Mouse (Mus musculus) neural tube, embryonic 15.5 days (tissue): ENCODE measurements around the gene Spag7. TPM values are rescaled to one million over a fixed set of nuclear protein-coding genes. Genes with fewer than 3 reads are reported as not detected.

ENCODE experiments used
- ATAC-seq: fragments of 200-750 bp; cut with Nextera tagmentation; 2 replicates; pipeline ENCODE4 v1.8.0; 2017; ENCODE audit warnings: mild to moderate bottlenecking, moderate TSS enrichment, moderate library complexity; ENCODE audit not compliant: low FRiP score
- H3K27ac ChIP-seq: fragments of 300-500 bp; sonication (generic); replicated peaks from 2 replicates; pipeline ENCODE4 v1.5.1; 2015; ENCODE audit warnings: mild to moderate bottlenecking, inconsistent platforms
- H3K27me3 ChIP-seq: fragments of 300-500 bp; sonication (generic); replicated peaks from 2 replicates; pipeline ENCODE4 v1.6.1; 2015; ENCODE audit warnings: inconsistent platforms
- H3K36me3 ChIP-seq: fragments of 300-500 bp; sonication (generic); 2 replicates; pipeline ENCODE4 v1.6.1; 2015; ENCODE audit warnings: inconsistent platforms
- H3K4me1 ChIP-seq: fragments of 300-500 bp; sonication (generic); 2 replicates; pipeline ENCODE4 v1.6.1; 2015; ENCODE audit warnings: inconsistent platforms
- H3K4me2 ChIP-seq: fragments of 300-500 bp; sonication (generic); 2 replicates; pipeline ENCODE4 v1.6.1; 2015; ENCODE audit warnings: inconsistent platforms, mild to moderate bottlenecking, moderate library complexity
- H3K4me3 ChIP-seq: fragments of 300-500 bp; sonication (generic); replicated peaks from 2 replicates; pipeline ENCODE4 v1.5.1; 2015; ENCODE audit warnings: mild to moderate bottlenecking, inconsistent platforms
- H3K9ac ChIP-seq: fragments of 300-500 bp; sonication (generic); replicated peaks from 2 replicates; pipeline ENCODE4 v1.6.1; 2015; ENCODE audit warnings: mild to moderate bottlenecking, inconsistent platforms
- H3K9me3 ChIP-seq: fragments of 300-500 bp; sonication (generic); replicated peaks from 2 replicates; pipeline ENCODE4 v1.6.1; 2016; ENCODE audit warnings: inconsistent platforms
- WGBS: fragments of 180-500 bp; shearing (Covaris S2); methylation state at CpG from one replicate; pipeline ENCODE4 v1.1.7; 2015; ENCODE audit warnings: mixed read lengths; 5-methylcytosine and 5-hydroxymethylcytosine counted together
- polyA plus RNA-seq: library from polyadenylated mRNA; unstranded; fragments of >200 nt; fragmentation: Nextera tagmentation; extraction: Ambion mirVana; gene quantifications from 2 replicates; pipeline ENCODE4 v1.2.1, GENCODE M21; 2015

The Spag7 gene
- polyA plus RNA-seq, 1 experiment from 2014 or later = 159 TPM

DNA sequence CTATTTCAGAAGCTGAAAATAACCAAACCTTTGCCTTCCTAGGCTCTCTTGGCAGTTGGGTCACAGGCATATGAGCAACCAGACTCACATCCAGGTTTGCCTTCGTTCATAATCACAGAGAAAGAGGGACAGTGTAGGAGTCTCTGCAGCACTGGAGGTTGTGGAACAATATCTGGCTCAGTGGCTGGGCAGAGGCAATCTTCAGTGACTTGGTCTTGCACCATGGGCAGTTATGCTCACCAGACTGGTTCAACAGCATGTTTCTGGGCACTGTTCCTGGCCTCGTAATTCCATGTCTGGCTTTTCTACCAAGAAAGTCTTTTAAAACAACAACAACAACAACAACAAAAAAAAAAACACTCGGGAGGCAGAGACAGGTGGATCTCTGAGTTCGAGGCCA is 33.6 kb downstream of the Spag7 start:
- no peak overlapping the region for H3K4me2 ChIP-seq
- no peak overlapping the region for H3K4me3 ChIP-seq
- H3K4me1 ChIP-seq = no peaks in the 10 kb centered on the region
- no peak overlapping the region for H3K27ac ChIP-seq
- H3K27me3 ChIP-seq = no peaks in the 10 kb centered on the region
- WGBS = 84% methylated on average over 4 of the region's 4 CpGs
- H3K36me3 ChIP-seq = no peaks in the 10 kb centered on the region
- no peak overlapping the region for H3K9ac ChIP-seq
- no peaks in the 10 kb centered on the region for H3K9me3 ChIP-seq
- ATAC-seq = no peak

DNA sequence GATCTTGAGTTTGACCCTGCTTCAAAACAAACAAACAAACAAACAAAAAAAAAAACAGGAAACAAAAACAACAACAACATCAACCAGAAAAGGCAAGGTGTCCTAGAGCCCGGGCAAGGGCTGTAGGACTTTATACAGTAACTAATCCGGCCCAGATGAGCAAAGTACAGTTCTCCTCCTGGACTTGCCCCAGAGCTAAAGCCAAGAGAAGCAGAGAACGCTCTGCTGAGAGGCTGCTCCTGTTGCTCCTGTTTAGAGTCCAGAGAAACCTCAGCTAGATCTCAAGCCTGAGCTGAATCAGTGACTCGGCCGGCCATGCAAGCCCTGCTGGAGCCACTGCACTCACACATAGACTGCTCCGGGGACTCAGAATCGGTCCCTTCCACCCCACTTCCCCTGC is 39.1 kb downstream of the Spag7 start:
- Histone ChIP-seq H3K4me3 (no peak overlapping the region), H3K4me2 (no peak overlapping the region), H3K9ac (no peak overlapping the region), H3K27ac (no peak overlapping the region), H3K36me3 (no peaks in the 10 kb centered on the region), H3K9me3 (no peaks in the 10 kb centered on the region), H3K4me1 (no peaks in the 10 kb centered on the region), H3K27me3 (no peaks in the 10 kb centered on the region)
- no peak for ATAC-seq
- 79% methylated on average over 7 of the region's 7 CpGs for WGBS

DNA sequence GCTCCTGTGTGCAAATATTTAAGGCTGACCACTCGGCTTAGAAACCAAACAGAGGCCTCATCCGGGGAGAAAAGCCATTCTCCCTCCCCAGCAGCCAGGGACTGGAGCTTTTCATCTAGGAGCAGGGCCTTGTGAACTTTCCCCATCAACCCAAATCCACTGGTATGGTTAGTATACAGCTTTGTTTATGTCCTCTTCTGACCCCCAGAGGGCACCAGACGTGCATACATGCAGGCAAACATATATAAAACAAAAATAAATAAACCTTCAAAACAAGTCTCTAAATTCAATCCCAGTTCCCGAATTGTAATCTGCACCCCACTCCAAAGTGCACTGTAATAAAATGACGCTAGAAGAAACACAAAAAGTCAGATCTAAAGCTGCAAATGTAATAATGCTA is 39.7 kb downstream of the Spag7 start:
- no peak for ATAC-seq
- Histone ChIP-seq H3K4me3 (no peak overlapping the region), H3K27ac (no peak overlapping the region), H3K9me3 (no peaks in the 10 kb centered on the region), H3K4me1 (no peaks in the 10 kb centered on the region), H3K27me3 (no peaks in the 10 kb centered on the region), H3K36me3 (no peaks in the 10 kb centered on the region), H3K9ac (no peak overlapping the region), H3K4me2 (no peak overlapping the region)
- 62% methylated on average over 5 of the region's 5 CpGs for WGBS

DNA sequence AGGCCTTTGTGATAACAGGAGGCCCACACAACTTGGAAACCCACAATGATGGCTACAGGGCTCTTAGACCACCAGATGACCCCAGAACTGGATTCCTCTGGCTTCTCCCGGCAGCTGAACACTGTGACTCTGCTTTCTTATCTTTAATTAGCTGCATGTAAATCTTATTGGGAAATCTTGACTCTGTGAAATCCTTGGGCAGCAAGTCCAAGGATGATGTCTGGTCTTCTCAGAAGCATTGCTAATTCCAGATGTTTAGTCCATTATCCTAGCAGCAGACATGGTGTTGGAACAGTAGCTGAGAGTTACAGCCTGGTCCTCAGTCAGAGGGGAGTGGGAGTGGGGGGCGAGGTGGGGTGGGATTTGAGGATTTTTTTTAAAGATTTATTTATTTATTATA is 40.8 kb downstream of the Spag7 start:
- Histone ChIP-seq H3K36me3 (no peaks in the 10 kb centered on the region), H3K4me3 (no peak overlapping the region), H3K9ac (no peak overlapping the region), H3K4me2 (no peak overlapping the region), H3K9me3 (no peaks in the 10 kb centered on the region), H3K27ac (no peak overlapping the region), H3K27me3 (no peaks in the 10 kb centered on the region), H3K4me1 (no peaks in the 10 kb centered on the region)
- no peak for ATAC-seq
- 63% methylated on average over 2 of the region's 2 CpGs for WGBS

DNA sequence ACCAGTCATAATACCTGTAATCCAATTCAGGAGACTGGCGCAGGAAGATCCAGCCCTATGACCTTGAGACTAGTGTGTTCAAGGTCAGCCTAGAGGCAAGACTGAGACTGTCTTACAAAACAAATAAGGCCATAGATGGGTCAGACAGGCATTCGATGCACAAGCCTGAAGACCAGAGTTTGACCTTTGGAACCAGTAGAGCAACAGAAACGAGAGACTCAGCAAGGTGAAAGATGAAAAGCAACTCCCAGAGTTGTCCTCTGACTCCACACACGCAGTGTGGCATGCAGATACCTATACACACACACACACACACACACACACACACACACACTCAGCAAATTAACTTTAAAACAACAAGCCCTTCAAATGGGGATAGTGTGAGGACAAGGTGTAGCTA is 42.3 kb downstream of the Spag7 start:
- ATAC-seq = no peak
- WGBS = 83% methylated on average over 4 of the region's 4 CpGs
- Histone ChIP-seq H3K4me1 (no peaks in the 10 kb centered on the region), H3K36me3 (no peaks in the 10 kb centered on the region), H3K9ac (no peak overlapping the region), H3K9me3 (no peaks in the 10 kb centered on the region), H3K27me3 (no peaks in the 10 kb centered on the region), H3K4me2 (no peak overlapping the region), H3K4me3 (no peak overlapping the region), H3K27ac (no peak overlapping the region)

DNA sequence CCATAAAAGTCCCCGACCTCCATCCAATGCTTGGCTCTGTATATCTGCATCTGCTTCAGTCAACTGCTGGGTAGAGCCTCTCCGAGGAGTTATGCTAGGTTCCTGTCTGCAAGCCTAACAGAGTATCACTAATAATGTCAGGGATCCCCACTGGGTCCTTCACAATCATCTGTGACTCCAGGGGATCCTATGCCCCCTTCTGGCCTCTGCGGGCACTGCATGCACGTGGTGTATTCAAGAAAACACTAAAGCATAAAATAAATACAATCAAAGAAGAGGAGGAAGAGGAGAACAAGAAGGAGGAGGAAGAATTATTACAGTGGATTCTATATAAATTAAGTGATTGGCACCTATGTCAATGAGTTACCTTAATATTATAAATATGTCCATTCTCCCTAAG is 43.7 kb downstream of the Spag7 start:
- Histone ChIP-seq H3K36me3 (no peaks in the 10 kb centered on the region), H3K4me3 (no peak overlapping the region), H3K4me1 (no peaks in the 10 kb centered on the region), H3K9me3 (no peaks in the 10 kb centered on the region), H3K27me3 (no peaks in the 10 kb centered on the region), H3K9ac (no peak overlapping the region), H3K27ac (no peak overlapping the region), H3K4me2 (no peak overlapping the region)
- ATAC-seq = no peak
- 48% methylated on average over 4 of the region's 4 CpGs for WGBS

DNA sequence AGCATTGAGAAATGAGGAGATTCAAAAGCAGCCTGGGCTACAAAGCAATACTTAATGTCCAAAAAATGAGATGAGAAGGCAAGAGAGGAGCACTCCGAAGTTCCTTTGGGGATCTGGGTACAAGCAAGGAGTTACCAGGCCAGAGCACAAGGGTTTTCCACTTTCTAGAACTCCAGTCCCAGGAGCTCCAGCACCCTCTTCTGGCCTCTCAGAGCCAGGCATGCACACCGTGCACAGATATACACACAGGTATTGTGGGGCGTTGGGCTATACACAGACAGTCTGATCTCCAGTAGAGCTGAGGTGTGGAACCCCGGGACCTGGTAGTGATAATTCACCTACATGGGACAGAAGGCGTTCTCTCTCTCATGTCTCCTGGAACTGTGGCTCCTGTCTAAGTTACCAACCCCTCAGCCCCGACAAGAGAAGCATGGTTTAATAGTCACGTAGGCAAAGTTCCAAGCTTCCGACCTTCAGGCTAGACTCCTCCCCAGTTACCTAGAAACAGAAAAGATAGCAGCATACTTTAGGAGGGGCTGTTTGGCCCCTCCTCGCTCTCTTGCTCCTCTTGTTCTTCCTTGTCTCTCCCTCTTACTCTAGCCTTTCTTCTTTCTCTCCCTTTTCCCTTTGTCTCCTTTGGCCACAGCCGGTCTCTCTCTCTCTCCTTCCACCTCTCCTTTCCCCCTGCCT is 46.0 kb downstream of the Spag7 start:
- no peaks in the 10 kb centered on the region for H3K27me3 ChIP-seq
- no peak for ATAC-seq
- no peak overlapping the region for H3K27ac ChIP-seq
- H3K4me2 ChIP-seq = no peak overlapping the region
- 83% methylated on average over 10 of the region's 10 CpGs for WGBS
- no peaks in the 10 kb centered on the region for H3K4me1 ChIP-seq
- H3K9me3 ChIP-seq = no peaks in the 10 kb centered on the region
- H3K9ac ChIP-seq = no peak overlapping the region
- no peak overlapping the region for H3K4me3 ChIP-seq
- no peaks in the 10 kb centered on the region for H3K36me3 ChIP-seq

DNA sequence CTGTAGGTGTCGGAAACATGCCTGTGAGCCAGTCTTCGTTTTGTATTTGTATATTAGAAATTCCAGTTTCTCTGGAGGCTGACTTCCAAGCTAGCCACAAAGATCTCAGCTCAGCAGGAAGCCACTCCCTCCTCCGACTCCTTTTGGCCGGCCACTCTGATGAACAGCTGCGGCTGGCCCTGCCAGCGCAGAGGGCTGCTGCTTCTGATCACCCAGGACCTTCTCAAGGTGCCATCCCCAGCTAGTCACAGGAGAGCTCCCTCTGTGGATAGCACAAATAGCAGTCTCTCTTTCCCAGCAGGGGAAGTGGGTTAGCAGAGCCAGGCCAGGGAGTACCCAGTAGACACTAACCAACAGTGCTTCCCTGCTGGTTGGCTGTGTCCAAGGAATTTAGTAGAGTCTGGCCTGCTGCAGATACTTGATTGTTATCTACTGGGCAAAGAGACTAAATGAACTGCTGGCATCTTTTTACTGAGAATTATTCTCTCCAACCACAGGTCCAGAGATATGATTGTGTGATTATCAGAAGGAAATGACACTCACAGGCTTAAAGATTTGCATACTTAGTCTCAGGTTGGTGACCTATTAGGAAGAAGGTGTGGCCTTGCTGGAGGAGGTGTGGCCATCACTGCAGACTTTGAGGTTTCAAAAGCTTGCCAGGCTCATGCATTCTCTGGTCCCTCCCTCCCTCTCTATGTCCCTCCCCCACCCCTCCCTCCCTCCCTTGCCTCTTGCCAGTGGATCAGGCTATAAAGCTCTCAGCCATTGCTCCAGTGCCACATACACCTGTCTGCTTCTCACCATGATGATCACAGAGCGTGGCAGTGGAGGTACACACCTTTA is 47.0 kb downstream of the Spag7 start:
- no peak for ATAC-seq
- H3K27ac ChIP-seq = no peak overlapping the region
- no peaks in the 10 kb centered on the region for H3K9me3 ChIP-seq
- 45% methylated on average over 7 of the region's 7 CpGs for WGBS
- no peak overlapping the region for H3K4me2 ChIP-seq
- no peaks in the 10 kb centered on the region for H3K27me3 ChIP-seq
- H3K4me1 ChIP-seq = no peaks in the 10 kb centered on the region
- no peaks in the 10 kb centered on the region for H3K36me3 ChIP-seq
- no peak overlapping the region for H3K4me3 ChIP-seq
- H3K9ac ChIP-seq = no peak overlapping the region

DNA sequence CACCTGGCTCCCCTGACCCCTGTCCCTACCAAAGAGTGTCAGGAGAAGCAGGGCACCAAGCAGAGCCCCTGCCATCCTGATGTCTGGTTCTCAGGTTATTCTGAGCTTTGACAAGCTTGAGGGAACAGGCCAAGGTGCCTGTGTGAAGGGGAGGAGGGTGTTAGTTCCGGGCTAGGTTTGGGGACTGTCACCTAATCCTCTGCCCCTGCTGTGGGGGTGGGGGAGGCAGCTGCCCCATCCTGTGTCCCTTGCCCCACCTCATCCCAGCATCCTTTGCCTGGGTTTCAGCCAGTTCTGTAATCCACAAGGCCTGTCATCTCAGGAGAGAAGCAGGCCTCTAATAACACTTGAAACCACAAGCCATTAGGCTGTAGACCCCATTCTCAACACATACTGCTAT is 50.1 kb downstream of the Spag7 start, which contains the start of gene Chrne:
TSS of gene Chrne (minus strand) at position 116 of the 400 bp plus-strand sequence.
- Histone ChIP-seq H3K36me3 (no peaks in the 10 kb centered on the region), H3K27ac (no peak within 1 kb of the TSS), H3K9me3 (no peaks in the 10 kb centered on the region), H3K4me1 (peaks cover 9% of the 10 kb centered on the region), H3K4me3 (no peak within 1 kb of the TSS), H3K27me3 (0 out of 2 replicates have a peak, but pooled peaks cover 5% of the 10 kb centered on the region), H3K4me2 (no peak within 1 kb of the TSS), H3K9ac (no peak within 1 kb of the TSS)
- no peak for ATAC-seq
- WGBS = 31% methylated on average over 1 of the region's 1 CpGs

DNA sequence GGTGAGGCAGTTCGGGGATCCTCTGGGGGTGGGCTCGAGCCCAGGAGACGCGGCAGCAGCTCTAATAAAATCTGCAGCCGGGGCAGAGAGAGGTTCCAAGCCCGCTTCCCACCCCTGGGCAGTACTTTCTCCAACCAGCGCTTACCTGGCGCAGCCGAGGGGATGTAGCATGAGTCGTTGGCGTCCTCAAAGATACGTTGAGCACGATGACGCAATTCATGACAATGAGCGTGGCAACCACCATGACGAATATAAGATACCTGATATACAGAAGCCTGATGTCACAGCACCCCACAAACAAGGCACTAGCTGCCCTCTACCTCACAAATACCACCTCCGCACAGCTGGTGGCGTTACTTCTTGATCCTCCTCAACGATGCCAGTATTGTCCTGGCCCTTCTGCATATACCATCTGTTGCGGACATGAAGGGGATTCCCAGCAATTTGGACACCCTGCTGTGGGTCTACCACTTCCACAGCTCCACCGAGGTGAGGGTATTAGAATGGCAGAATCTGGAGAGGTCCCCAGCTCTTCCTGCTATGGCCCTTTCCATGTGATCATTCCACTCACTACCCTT is 53.6 kb downstream of the Spag7 start, which contains the start of gene 4930544D05Rik:
TSS of gene 4930544D05Rik (plus strand) at position 333 of the 578 bp plus-strand sequence.
- 15% methylated on average over 21 of the region's 21 CpGs for WGBS

DNA sequence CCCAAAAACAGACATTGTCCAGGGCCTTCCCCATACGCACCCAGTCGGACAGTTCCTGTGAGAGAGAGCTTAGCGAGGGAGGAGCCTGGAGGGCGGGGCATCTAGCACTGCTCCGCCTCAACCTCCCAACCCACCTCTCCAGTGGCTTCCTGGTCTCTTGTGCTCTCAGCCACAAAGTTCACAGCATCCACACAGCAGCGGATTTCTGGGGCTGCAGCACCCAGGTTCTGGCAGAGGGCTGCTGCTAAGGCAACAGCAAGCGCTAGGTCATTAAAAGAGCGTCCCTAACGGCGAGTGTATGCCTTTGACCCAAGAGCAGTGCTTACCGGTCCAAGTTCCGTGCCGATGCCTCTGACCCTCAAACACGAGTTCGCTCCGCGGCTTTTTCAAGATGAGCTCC is 54.1 kb downstream of the Spag7 start:
- peak overlapping the region; percentile 28 for H3K4me3 ChIP-seq
- ATAC-seq = no peak
- peak overlapping the region; percentile 28 for H3K9ac ChIP-seq

More for the DNA sequence above, 53.6 kb downstream of the Spag7 start, which contains the start of gene 4930544D05Rik:
- Histone ChIP-seq H3K27ac (no peak within 1 kb of the TSS), H3K9me3 (no peaks in the 10 kb centered on the region), H3K4me2 (peak within 1 kb of the TSS; percentile 58), H3K4me3 (peak within 1 kb of the TSS; percentile 28), H3K36me3 (peaks cover 23% of the 10 kb centered on the region), H3K9ac (peak within 1 kb of the TSS; percentile 28), H3K4me1 (peaks cover 9% of the 10 kb centered on the region), H3K27me3 (0 out of 2 replicates have a peak, but pooled peaks cover 5% of the 10 kb centered on the region)
- ATAC-seq = no peak

More for the DNA sequence above, 54.1 kb downstream of the Spag7 start:
- WGBS = 3% methylated on average over 17 of the region's 17 CpGs
- Histone ChIP-seq H3K27me3 (0 out of 2 replicates have a peak, but pooled peaks cover 5% of the 10 kb centered on the region), H3K4me2 (peak overlapping the region; percentile 58), H3K27ac (no peak overlapping the region), H3K9me3 (no peaks in the 10 kb centered on the region), H3K36me3 (peaks cover 27% of the 10 kb centered on the region), H3K4me1 (peaks cover 9% of the 10 kb centered on the region)
